Mouse (Mus musculus): Measurements from ENCODE around the gene Farp1. TPM values are rescaled to one million over a fixed set of nuclear protein-coding genes. Genes with fewer than 3 reads are reported as not detected.

The Farp1 gene
- total and polyA plus RNA-seq, 3 experiments, result 6.4 to 11.1 (median 10.9) TPM

DNA sequence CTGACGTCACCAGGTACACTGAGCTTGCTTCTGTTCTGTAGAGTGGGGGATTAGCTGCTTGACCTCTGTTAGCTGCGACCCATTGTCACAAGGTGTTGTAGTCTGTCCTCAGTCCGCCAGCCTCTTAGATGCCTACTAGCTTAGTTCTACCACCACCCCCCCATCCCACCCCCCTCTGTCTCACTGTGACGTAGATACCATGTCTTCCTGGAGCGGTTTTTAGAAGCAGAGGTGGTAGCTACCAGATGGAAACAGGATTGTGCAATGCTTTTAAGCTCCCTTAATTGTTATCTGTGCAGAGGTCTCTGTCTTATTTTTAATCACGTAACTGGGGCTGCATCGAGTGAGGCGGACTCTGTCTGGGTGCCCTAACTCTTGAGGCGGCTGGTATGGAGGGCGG is 219.9 kb downstream of the Farp1 start:
- H3K27me3 ChIP-seq (ENCODE audit: control insufficient read depth, insufficient read depth, low read length), result no peaks in the 10 kb centered on the region
- intact Hi-C loops (cut with DNase I), result no loop called here
- H3K79me2 ChIP-seq (replicated peaks; ENCODE audit: control insufficient read depth, insufficient read depth, low read length), result no peaks in the 10 kb centered on the region
- no peak for TF ChIP-seq CTCF (IDR thresholded peaks at IDR 0.05)
- no peak overlapping the region for H3K9ac ChIP-seq (ENCODE audit: low read depth, low read length)
- no peak overlapping the region for H3K4me3 ChIP-seq
- H3K4me1 ChIP-seq (ENCODE audit: control insufficient read depth, insufficient read depth, low read length), result no peaks in the 10 kb centered on the region
- 90% methylated on average over 10 of the region's 10 CpGs for WGBS
- H3K36me3 ChIP-seq (ENCODE audit: control insufficient read depth, insufficient read depth, low read length), result no peaks in the 10 kb centered on the region
- DNase-seq, result no peak
- H3K27ac ChIP-seq, result no peak overlapping the region

- H3K36me3 ChIP-seq (ENCODE audit: control insufficient read depth, insufficient read depth, low read length), result no peaks in the 10 kb centered on the region
- WGBS, result 84% methylated on average over 13 of the region's 13 CpGs
These were observed 220.5 kb downstream of the Farp1 start for GRCm38 (mm10) chr14:121255469-121255868.

DNA sequence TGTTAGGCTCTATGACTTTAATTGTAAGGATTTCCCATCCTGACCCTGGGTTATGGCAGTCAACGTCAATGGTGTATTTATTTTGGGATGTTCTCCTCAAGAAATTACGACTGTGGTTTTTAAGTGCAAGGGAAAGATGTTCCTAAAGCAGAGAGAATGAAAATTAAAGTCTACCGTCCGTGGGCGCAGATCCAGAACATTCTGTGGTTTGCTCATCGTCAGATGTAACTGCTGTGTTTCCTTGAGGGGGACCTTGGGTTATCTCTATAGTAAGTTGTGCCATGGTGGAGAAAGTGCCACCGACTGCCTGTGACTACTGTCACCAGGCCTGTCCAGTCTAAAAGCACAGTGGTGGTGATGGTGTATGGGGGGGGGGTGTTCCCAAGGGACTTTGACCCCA is 221.9 kb downstream of the Farp1 start:
- no peaks in the 10 kb centered on the region for H3K79me2 ChIP-seq (replicated peaks; ENCODE audit: control insufficient read depth, insufficient read depth, low read length)
- H3K36me3 ChIP-seq (ENCODE audit: control insufficient read depth, insufficient read depth, low read length), result no peaks in the 10 kb centered on the region
- WGBS, result 76% methylated on average over 7 of the region's 7 CpGs
- H3K9ac ChIP-seq (ENCODE audit: low read depth, low read length), result no peak overlapping the region
- DNase-seq, result no peak
- no peak overlapping the region for H3K4me3 ChIP-seq
- no peaks in the 10 kb centered on the region for H3K27me3 ChIP-seq (ENCODE audit: control insufficient read depth, insufficient read depth, low read length)
- TF ChIP-seq EP300 (IDR thresholded peaks at IDR 0.05; ENCODE audit: insufficient read depth, low read depth, low read length), result no peak
- TF ChIP-seq CTCF (IDR thresholded peaks at IDR 0.05), result no peak
- intact Hi-C loops (cut with DNase I), result no loop called here
- no peaks in the 10 kb centered on the region for H3K4me1 ChIP-seq (ENCODE audit: control insufficient read depth, insufficient read depth, low read length)
- H3K27ac ChIP-seq, result no peak overlapping the region

More at GRCm38 (mm10) chr14:121255469-121255868, 220.5 kb downstream of the Farp1 start:
- intact Hi-C loops (cut with DNase I), result no loop called here
- H3K79me2 ChIP-seq (replicated peaks; ENCODE audit: control insufficient read depth, insufficient read depth, low read length), result no peaks in the 10 kb centered on the region
- TF ChIP-seq CTCF (IDR thresholded peaks at IDR 0.05) (no peak), EP300 (IDR thresholded peaks at IDR 0.05; ENCODE audit: insufficient read depth, low read depth, low read length) (no peak), POLR2A (IDR thresholded peaks at IDR 0.05; ENCODE audit: insufficient read depth, low read depth, low read length) (no peak)
- H3K27ac ChIP-seq, result no peak overlapping the region
- no peak overlapping the region for H3K9ac ChIP-seq (ENCODE audit: low read depth, low read length)
- no peak for DNase-seq
- no peaks in the 10 kb centered on the region for H3K27me3 ChIP-seq (ENCODE audit: control insufficient read depth, insufficient read depth, low read length)
- H3K4me3 ChIP-seq, result no peak overlapping the region
- no peaks in the 10 kb centered on the region for H3K4me1 ChIP-seq (ENCODE audit: control insufficient read depth, insufficient read depth, low read length)

GRCm38 (mm10) chr14:121259332-121259731 is 224.3 kb downstream of the Farp1 start:
- no peaks in the 10 kb centered on the region for H3K27me3 ChIP-seq (ENCODE audit: control insufficient read depth, insufficient read depth, low read length)
- no peaks in the 10 kb centered on the region for H3K36me3 ChIP-seq (ENCODE audit: control insufficient read depth, insufficient read depth, low read length)
- peaks cover 6% of the 10 kb centered on the region for H3K4me1 ChIP-seq (ENCODE audit: control insufficient read depth, insufficient read depth, low read length)
- H3K79me2 ChIP-seq (replicated peaks; ENCODE audit: control insufficient read depth, insufficient read depth, low read length), result no peaks in the 10 kb centered on the region
- no peak for DNase-seq
- WGBS, result 77% methylated on average over 11 of the region's 11 CpGs
- intact Hi-C loops (cut with DNase I), result no loop called here
- no peak overlapping the region for H3K27ac ChIP-seq
- no peak overlapping the region for H3K4me3 ChIP-seq
- TF ChIP-seq POLR2A (IDR thresholded peaks at IDR 0.05; ENCODE audit: insufficient read depth, low read depth, low read length), result no peak
- TF ChIP-seq EP300 (IDR thresholded peaks at IDR 0.05; ENCODE audit: insufficient read depth, low read depth, low read length), result no peak
- TF ChIP-seq CTCF (IDR thresholded peaks at IDR 0.05), result no peak
- no peak overlapping the region for H3K9ac ChIP-seq (ENCODE audit: low read depth, low read length)

DNA sequence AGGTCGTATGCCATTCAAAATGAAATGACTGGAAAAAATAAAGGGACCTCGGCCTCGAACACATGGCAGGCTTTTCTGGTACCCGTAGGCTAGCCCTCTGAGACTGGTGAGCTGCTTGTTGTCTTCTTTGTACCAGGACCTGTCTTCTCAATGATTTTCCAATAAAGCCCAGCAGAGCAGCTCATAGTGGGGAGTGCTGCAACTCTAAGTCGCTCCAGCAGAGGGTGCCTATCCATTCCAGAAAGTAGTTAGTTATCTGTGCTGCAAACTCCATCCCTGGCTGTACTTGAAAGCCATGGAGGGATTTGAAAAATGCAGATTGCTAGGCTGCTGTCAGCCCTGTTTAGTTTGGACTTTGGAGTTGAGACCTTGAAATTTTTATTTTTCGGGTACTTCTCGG is 224.8 kb downstream of the Farp1 start:
- 51% methylated on average over 7 of the region's 7 CpGs for WGBS

GRCm38 (mm10) chr14:121261229-121261879 is 226.4 kb downstream of the Farp1 start:
- no peaks in the 10 kb centered on the region for H3K79me2 ChIP-seq (replicated peaks; ENCODE audit: control insufficient read depth, insufficient read depth, low read length)
- TF ChIP-seq POLR2A (IDR thresholded peaks at IDR 0.05; ENCODE audit: insufficient read depth, low read depth, low read length) (no peak), CTCF (IDR thresholded peaks at IDR 0.05) (no peak), EP300 (IDR thresholded peaks at IDR 0.05; ENCODE audit: insufficient read depth, low read depth, low read length) (no peak)
- DNase-seq, result no peak
- H3K4me3 ChIP-seq, result no peak overlapping the region
- 59% methylated on average over 5 of the region's 5 CpGs for WGBS
- peaks cover 12% of the 10 kb centered on the region for H3K4me1 ChIP-seq (ENCODE audit: control insufficient read depth, insufficient read depth, low read length)
- H3K9ac ChIP-seq (ENCODE audit: low read depth, low read length), result no peak overlapping the region
- no peak overlapping the region; the same call in 1 of the 2 replicates for H3K27ac ChIP-seq
- intact Hi-C loops (cut with DNase I), result loop anchor here (5.0 to 10.0 kb wide), 2 partner anchors 191 to 323 kb away; no protein-coding TSS in a partner anchor
- no peaks in the 10 kb centered on the region for H3K36me3 ChIP-seq (ENCODE audit: control insufficient read depth, insufficient read depth, low read length)
- H3K27me3 ChIP-seq (ENCODE audit: control insufficient read depth, insufficient read depth, low read length), result no peaks in the 10 kb centered on the region

More for the DNA sequence above, 224.8 kb downstream of the Farp1 start:
- Histone ChIP-seq H3K9ac (ENCODE audit: low read depth, low read length) (no peak overlapping the region), H3K27ac (no peak overlapping the region), H3K36me3 (ENCODE audit: control insufficient read depth, insufficient read depth, low read length) (no peaks in the 10 kb centered on the region), H3K4me1 (ENCODE audit: control insufficient read depth, insufficient read depth, low read length) (peaks cover 9% of the 10 kb centered on the region), H3K4me3 (no peak overlapping the region), H3K79me2 (replicated peaks; ENCODE audit: control insufficient read depth, insufficient read depth, low read length) (no peaks in the 10 kb centered on the region), H3K27me3 (ENCODE audit: control insufficient read depth, insufficient read depth, low read length) (no peaks in the 10 kb centered on the region)
- TF ChIP-seq CTCF (IDR thresholded peaks at IDR 0.05), result peak; percentile 89
- TF ChIP-seq POLR2A (IDR thresholded peaks at IDR 0.05; ENCODE audit: insufficient read depth, low read depth, low read length), result no peak
- TF ChIP-seq EP300 (IDR thresholded peaks at IDR 0.05; ENCODE audit: insufficient read depth, low read depth, low read length), result no peak
- DNase-seq, result peak; percentile 36 to 65
- intact Hi-C loops (cut with DNase I), result loop anchor here (5.0 to 10.0 kb wide), 2 partner anchors 193 to 325 kb away; no protein-coding TSS in a partner anchor

Data from heart, adult 2 months (tissue).